Mouse (Mus musculus): ENCODE results near the gene Ptprb. TPM values are rescaled to one million over a fixed set of nuclear protein-coding genes. Genes with fewer than 3 reads are reported as not detected.

Gene Ptprb
- polyA plus RNA-seq, 1 experiment from 2014 or later = 2.6 TPM

- no peaks in the 10 kb centered on the region for H3K4me1 ChIP-seq
- ATAC-seq (ENCODE audit: low FRiP score, low read depth) = no peak
- H3K4me3 ChIP-seq = no peak overlapping the region
- H3K36me3 ChIP-seq = no peaks in the 10 kb centered on the region
- H3K27me3 ChIP-seq = no peaks in the 10 kb centered on the region
- WGBS = 82% methylated on average over 15 of the region's 15 CpGs
- H3K9ac ChIP-seq = no peak overlapping the region
- H3K27ac ChIP-seq = no peak overlapping the region
- H3K9me3 ChIP-seq = no peaks in the 10 kb centered on the region
- H3K4me2 ChIP-seq (replicated peaks) = no peak overlapping the region
Measured at GRCm38 (mm10) chr10:116346618-116347184, 71.4 kb downstream of the Ptprb start.

GRCm38 (mm10) chr10:116349004-116349403, 73.7 kb downstream of the Ptprb start:
- H3K27ac ChIP-seq = no peak overlapping the region
- H3K4me2 ChIP-seq (replicated peaks) = no peak overlapping the region
- no peak overlapping the region for H3K4me3 ChIP-seq
- no peaks in the 10 kb centered on the region for H3K4me1 ChIP-seq
- ATAC-seq (ENCODE audit: low FRiP score, low read depth) = no peak
- WGBS = 86% methylated on average over 6 of the region's 6 CpGs
- H3K9ac ChIP-seq = no peak overlapping the region
- H3K36me3 ChIP-seq = no peaks in the 10 kb centered on the region
- H3K9me3 ChIP-seq = no peaks in the 10 kb centered on the region
- no peaks in the 10 kb centered on the region for H3K27me3 ChIP-seq

GRCm38 (mm10) chr10:116350532-116350931, 75.2 kb downstream of the Ptprb start:
- Histone ChIP-seq H3K27ac (no peak overlapping the region), H3K36me3 (no peaks in the 10 kb centered on the region), H3K4me1 (no peaks in the 10 kb centered on the region), H3K9ac (no peak overlapping the region), H3K9me3 (no peaks in the 10 kb centered on the region), H3K27me3 (no peaks in the 10 kb centered on the region), H3K4me3 (no peak overlapping the region), H3K4me2 (replicated peaks) (no peak overlapping the region)
- ATAC-seq (ENCODE audit: low FRiP score, low read depth) = no peak
- WGBS = 20% methylated on average over 13 of the region's 13 CpGs

- Histone ChIP-seq H3K4me2 (replicated peaks) (no peak overlapping the region), H3K9ac (no peak overlapping the region), H3K36me3 (no peaks in the 10 kb centered on the region), H3K4me1 (no peaks in the 10 kb centered on the region), H3K4me3 (no peak overlapping the region), H3K27me3 (no peaks in the 10 kb centered on the region), H3K27ac (no peak overlapping the region), H3K9me3 (no peaks in the 10 kb centered on the region)
- WGBS = 59% methylated on average over 5 of the region's 5 CpGs
- ATAC-seq (ENCODE audit: low FRiP score, low read depth) = no peak
Measured at GRCm38 (mm10) chr10:116354372-116354771, 79.0 kb downstream of the Ptprb start.

- H3K4me3 ChIP-seq = no peak overlapping the region
- H3K4me2 ChIP-seq (replicated peaks) = no peak overlapping the region
- H3K9me3 ChIP-seq = no peaks in the 10 kb centered on the region
- no peak for ATAC-seq (ENCODE audit: low FRiP score, low read depth)
- no peak overlapping the region for H3K27ac ChIP-seq
- H3K9ac ChIP-seq = no peak overlapping the region
- no peaks in the 10 kb centered on the region for H3K27me3 ChIP-seq
- 60% methylated on average over 6 of the region's 6 CpGs for WGBS
- no peaks in the 10 kb centered on the region for H3K36me3 ChIP-seq
- H3K4me1 ChIP-seq = peaks cover 24% of the 10 kb centered on the region
Measured at GRCm38 (mm10) chr10:116362181-116362580, 86.9 kb downstream of the Ptprb start.

GRCm38 (mm10) chr10:116362645-116363044, 87.3 kb downstream of the Ptprb start:
- H3K27ac ChIP-seq = no peak overlapping the region
- H3K4me2 ChIP-seq (replicated peaks) = no peak overlapping the region
- peaks cover 24% of the 10 kb centered on the region for H3K4me1 ChIP-seq
- ATAC-seq (ENCODE audit: low FRiP score, low read depth) = no peak
- no peak overlapping the region for H3K9ac ChIP-seq
- no peak overlapping the region for H3K4me3 ChIP-seq
- no peaks in the 10 kb centered on the region for H3K9me3 ChIP-seq
- H3K36me3 ChIP-seq = no peaks in the 10 kb centered on the region
- H3K27me3 ChIP-seq = no peaks in the 10 kb centered on the region
- 78% methylated on average over 8 of the region's 8 CpGs for WGBS

- 29% methylated on average over 7 of the region's 7 CpGs for WGBS
- ATAC-seq (ENCODE audit: low FRiP score, low read depth) = no peak
Measured at GRCm38 (mm10) chr10:116364759-116365158, 89.4 kb downstream of the Ptprb start.

GRCm38 (mm10) chr10:116370991-116371725, 95.8 kb downstream of the Ptprb start:
- Histone ChIP-seq H3K27ac (peak overlapping the region; percentile 69; the same call in 1 of the 2 replicates), H3K4me3 (no peak overlapping the region), H3K4me2 (replicated peaks) (no peak overlapping the region), H3K27me3 (no peaks in the 10 kb centered on the region), H3K9me3 (no peaks in the 10 kb centered on the region), H3K9ac (no peak overlapping the region), H3K4me1 (peaks cover 15% of the 10 kb centered on the region), H3K36me3 (no peaks in the 10 kb centered on the region)
- peak; percentile 73 for ATAC-seq (ENCODE audit: low FRiP score, low read depth)
- WGBS = 29% methylated on average over 6 of the region's 6 CpGs

More at GRCm38 (mm10) chr10:116364759-116365158, 89.4 kb downstream of the Ptprb start:
- Histone ChIP-seq H3K4me3 (no peak overlapping the region), H3K27me3 (no peaks in the 10 kb centered on the region), H3K9ac (no peak overlapping the region), H3K36me3 (no peaks in the 10 kb centered on the region), H3K4me2 (replicated peaks) (no peak overlapping the region), H3K4me1 (peaks cover 24% of the 10 kb centered on the region), H3K27ac (no peak overlapping the region), H3K9me3 (no peaks in the 10 kb centered on the region)

- Histone ChIP-seq H3K4me3 (no peak overlapping the region), H3K27me3 (no peaks in the 10 kb centered on the region), H3K36me3 (no peaks in the 10 kb centered on the region), H3K27ac (no peak overlapping the region), H3K4me1 (peaks cover 15% of the 10 kb centered on the region), H3K9ac (no peak overlapping the region), H3K9me3 (no peaks in the 10 kb centered on the region), H3K4me2 (replicated peaks) (no peak overlapping the region)
- 93% methylated on average over 6 of the region's 6 CpGs for WGBS
- ATAC-seq (ENCODE audit: low FRiP score, low read depth) = no peak
Measured at GRCm38 (mm10) chr10:116374111-116374510, 98.8 kb downstream of the Ptprb start.

- Histone ChIP-seq H3K4me3 (no peak overlapping the region), H3K36me3 (no peaks in the 10 kb centered on the region), H3K4me2 (replicated peaks) (no peak overlapping the region), H3K9ac (no peak overlapping the region), H3K27ac (no peak overlapping the region), H3K4me1 (no peaks in the 10 kb centered on the region), H3K27me3 (no peaks in the 10 kb centered on the region), H3K9me3 (no peaks in the 10 kb centered on the region)
- no peak for ATAC-seq (ENCODE audit: low FRiP score, low read depth)
- 53% methylated on average over 4 of the region's 4 CpGs for WGBS
Measured at GRCm38 (mm10) chr10:116376853-116377252, 101.5 kb downstream of the Ptprb start.

- no peak for ATAC-seq (ENCODE audit: low FRiP score, low read depth)
- WGBS = 71% methylated on average over 13 of the region's 13 CpGs
- Histone ChIP-seq H3K9ac (no peak overlapping the region), H3K4me3 (no peak overlapping the region), H3K4me2 (replicated peaks) (no peak overlapping the region), H3K27me3 (no peaks in the 10 kb centered on the region), H3K9me3 (no peaks in the 10 kb centered on the region), H3K4me1 (peaks cover 15% of the 10 kb centered on the region), H3K36me3 (no peaks in the 10 kb centered on the region), H3K27ac (no peak overlapping the region)
Measured at GRCm38 (mm10) chr10:116382826-116383685, 107.7 kb downstream of the Ptprb start.

- Histone ChIP-seq H3K4me2 (replicated peaks) (no peak overlapping the region), H3K4me3 (no peak overlapping the region), H3K9me3 (no peaks in the 10 kb centered on the region), H3K4me1 (peaks cover 15% of the 10 kb centered on the region), H3K9ac (no peak overlapping the region), H3K27ac (no peak overlapping the region), H3K27me3 (no peaks in the 10 kb centered on the region), H3K36me3 (no peaks in the 10 kb centered on the region)
- ATAC-seq (ENCODE audit: low FRiP score, low read depth) = no peak
- WGBS = 80% methylated on average over 4 of the region's 4 CpGs
Measured at GRCm38 (mm10) chr10:116384401-116384800, 109.1 kb downstream of the Ptprb start.

All from limb, embryonic 13.5 days (tissue).